Mouse (Mus musculus): Measurements from ENCODE around the gene Dync2li1. TPM values are rescaled to one million over a fixed set of nuclear protein-coding genes. Genes with fewer than 3 reads are reported as not detected.

Gene Dync2li1
- 1 to 10 TPM; 2.7 to 3.5 TPM for total RNA-seq (2021)
- polyA plus RNA-seq (2012; rRNA removed): 2.9 and 3.2 TPM in 2 replicates
- long read RNA-seq, partial matches to known transcripts: 0 of 3 reads
- long read RNA-seq, other reads (novel, unspliced or antisense): 0 of 3 reads

GRCm38 (mm10) chr17:84626276-84626856 is at the start of gene Dync2li1:
TSS of gene Dync2li1 (plus strand) at chr17:84626496.
- TF ChIP-seq EP300 (IDR thresholded peaks at IDR 0.05; ENCODE audit: insufficient read depth, low read depth, low read length) (no peak), POLR2A (IDR thresholded peaks at IDR 0.05; ENCODE audit: insufficient read depth, low read depth, low read length) (peak; percentile 58; the same call in 1 of the 2 replicates)
- WGBS: under 1% methylated on average over 23 of the region's 25 CpGs
- H3K4me1 ChIP-seq (ENCODE audit: control insufficient read depth, insufficient read depth, low read length): no peaks in the 10 kb centered on the region
- H3K9ac ChIP-seq (ENCODE audit: low read depth, low read length): peak within 1 kb of the TSS; percentile 67
- peak within 1 kb of the TSS; percentile 75 for H3K4me3 ChIP-seq
- H3K27me3 ChIP-seq (ENCODE audit: control insufficient read depth, insufficient read depth, low read length): no peaks in the 10 kb centered on the region
- intact Hi-C loops (cut with DNase I): no loop called here
- no peaks in the 10 kb centered on the region for H3K79me2 ChIP-seq (replicated peaks; ENCODE audit: control insufficient read depth, insufficient read depth, low read length)
- no peaks in the 10 kb centered on the region for H3K36me3 ChIP-seq (ENCODE audit: control insufficient read depth, insufficient read depth, low read length)
- peak; percentile 82 to 88 for DNase-seq
- H3K27ac ChIP-seq: peak within 1 kb of the TSS; percentile 48; the same call in 1 of the 2 replicates

GRCm38 (mm10) chr17:84576621-84577293 is 49.5 kb upstream of the Dync2li1 start:
- 87% methylated on average over 16 of the region's 16 CpGs for WGBS
- Histone ChIP-seq H3K79me2 (replicated peaks; ENCODE audit: control insufficient read depth, insufficient read depth, low read length) (no peaks in the 10 kb centered on the region), H3K4me1 (ENCODE audit: control insufficient read depth, insufficient read depth, low read length) (peaks cover 8% of the 10 kb centered on the region; the same call in 1 of the 2 replicates), H3K4me3 (no peak overlapping the region), H3K36me3 (ENCODE audit: control insufficient read depth, insufficient read depth, low read length) (no peaks in the 10 kb centered on the region), H3K27me3 (ENCODE audit: control insufficient read depth, insufficient read depth, low read length) (no peaks in the 10 kb centered on the region), H3K9ac (ENCODE audit: low read depth, low read length) (no peak overlapping the region), H3K27ac (no peak overlapping the region)
- TF ChIP-seq EP300 (IDR thresholded peaks at IDR 0.05; ENCODE audit: insufficient read depth, low read depth, low read length): no peak
- no peak for TF ChIP-seq CTCF (IDR thresholded peaks at IDR 0.05)
- TF ChIP-seq POLR2A (IDR thresholded peaks at IDR 0.05; ENCODE audit: insufficient read depth, low read depth, low read length): no peak
- DNase-seq: no peak
- intact Hi-C loops (cut with DNase I): loop anchor here (5.0 kb wide), 1 partner anchor 39 kb away; no protein-coding TSS in a partner anchor

GRCm38 (mm10) chr17:84579249-84579648 is 47.0 kb upstream of the Dync2li1 start:
- DNase-seq: no peak
- TF ChIP-seq EP300 (IDR thresholded peaks at IDR 0.05; ENCODE audit: insufficient read depth, low read depth, low read length) (no peak), CTCF (IDR thresholded peaks at IDR 0.05) (no peak), POLR2A (IDR thresholded peaks at IDR 0.05; ENCODE audit: insufficient read depth, low read depth, low read length) (peak; percentile 34; the same call in 1 of the 2 replicates)
- intact Hi-C loops (cut with DNase I): loop anchor here (5.0 kb wide), 1 partner anchor 42 kb away; no protein-coding TSS in a partner anchor
- Histone ChIP-seq H3K9ac (ENCODE audit: low read depth, low read length) (no peak overlapping the region), H3K27ac (peak overlapping the region; percentile 38), H3K27me3 (ENCODE audit: control insufficient read depth, insufficient read depth, low read length) (no peaks in the 10 kb centered on the region), H3K4me3 (no peak overlapping the region), H3K79me2 (replicated peaks; ENCODE audit: control insufficient read depth, insufficient read depth, low read length) (no peaks in the 10 kb centered on the region), H3K36me3 (ENCODE audit: control insufficient read depth, insufficient read depth, low read length) (no peaks in the 10 kb centered on the region), H3K4me1 (ENCODE audit: control insufficient read depth, insufficient read depth, low read length) (peaks cover 9% of the 10 kb centered on the region)
- 25% methylated on average over 8 of the region's 8 CpGs for WGBS

- WGBS: 77% methylated on average over 10 of the region's 10 CpGs
- no peak overlapping the region for H3K4me3 ChIP-seq
- peak overlapping the region; percentile 38 for H3K27ac ChIP-seq
- H3K9ac ChIP-seq (ENCODE audit: low read depth, low read length): no peak overlapping the region
- H3K79me2 ChIP-seq (replicated peaks; ENCODE audit: control insufficient read depth, insufficient read depth, low read length): no peaks in the 10 kb centered on the region
- peaks cover 11% of the 10 kb centered on the region for H3K4me1 ChIP-seq (ENCODE audit: control insufficient read depth, insufficient read depth, low read length)
- intact Hi-C loops (cut with DNase I): loop anchor here (5.0 kb wide), 1 partner anchor 43 kb away; no protein-coding TSS in a partner anchor
- H3K27me3 ChIP-seq (ENCODE audit: control insufficient read depth, insufficient read depth, low read length): no peaks in the 10 kb centered on the region
- DNase-seq: no peak
- no peak for TF ChIP-seq EP300 (IDR thresholded peaks at IDR 0.05; ENCODE audit: insufficient read depth, low read depth, low read length)
- TF ChIP-seq POLR2A (IDR thresholded peaks at IDR 0.05; ENCODE audit: insufficient read depth, low read depth, low read length): no peak
- TF ChIP-seq CTCF (IDR thresholded peaks at IDR 0.05): no peak
- H3K36me3 ChIP-seq (ENCODE audit: control insufficient read depth, insufficient read depth, low read length): no peaks in the 10 kb centered on the region; the same call in 1 of the 2 replicates
These were observed 46.5 kb upstream of the Dync2li1 start for GRCm38 (mm10) chr17:84579817-84580216.

GRCm38 (mm10) chr17:84580821-84581220 is 45.5 kb upstream of the Dync2li1 start:
- 68% methylated on average over 8 of the region's 8 CpGs for WGBS
- Histone ChIP-seq H3K79me2 (replicated peaks; ENCODE audit: control insufficient read depth, insufficient read depth, low read length) (no peaks in the 10 kb centered on the region), H3K4me1 (ENCODE audit: control insufficient read depth, insufficient read depth, low read length) (peaks cover 13% of the 10 kb centered on the region), H3K4me3 (no peak overlapping the region), H3K36me3 (ENCODE audit: control insufficient read depth, insufficient read depth, low read length) (no peaks in the 10 kb centered on the region; the same call in 1 of the 2 replicates), H3K27me3 (ENCODE audit: control insufficient read depth, insufficient read depth, low read length) (no peaks in the 10 kb centered on the region), H3K27ac (no peak overlapping the region), H3K9ac (ENCODE audit: low read depth, low read length) (no peak overlapping the region)
- intact Hi-C loops (cut with DNase I): no loop called here
- no peak for DNase-seq
- no peak for TF ChIP-seq POLR2A (IDR thresholded peaks at IDR 0.05; ENCODE audit: insufficient read depth, low read depth, low read length)
- no peak for TF ChIP-seq CTCF (IDR thresholded peaks at IDR 0.05)
- no peak for TF ChIP-seq EP300 (IDR thresholded peaks at IDR 0.05; ENCODE audit: insufficient read depth, low read depth, low read length)

Data from heart, adult 2 months (tissue).